Mouse (Mus musculus): ENCODE measurements around the gene Anks3. TPM values are rescaled to one million over a fixed set of nuclear protein-coding genes. Genes with fewer than 3 reads are reported as not detected.
A peak's percentile ranks its signal among the peaks of the same experiment; 100 is the strongest.

The Anks3 gene
- polyA plus RNA-seq, 1 experiment from 2014 or later, result 81.3 TPM

GRCm38 (mm10) chr16:4904878-4905277, 59.1 kb downstream of the Anks3 start:
- no peak for ATAC-seq (ENCODE audit: low FRiP score, low TSS enrichment)
- H3K9me3 ChIP-seq (ENCODE audit: low read length), result no peaks in the 10 kb centered on the region
- no peak overlapping the region for H3K4me2 ChIP-seq (replicated peaks; ENCODE audit: low read depth, low read length)
- no peak overlapping the region for H3K9ac ChIP-seq (replicated peaks; ENCODE audit: low read length)
- H3K4me1 ChIP-seq (ENCODE audit: insufficient read depth, low read length), result peaks cover 17% of the 10 kb centered on the region
- 80% methylated on average over 3 of the region's 3 CpGs for WGBS
- no peak overlapping the region for H3K27ac ChIP-seq (ENCODE audit: low read length)
- H3K36me3 ChIP-seq (ENCODE audit: insufficient read depth, low read length), result peaks cover 18% of the 10 kb centered on the region
- H3K4me3 ChIP-seq (ENCODE audit: low read length), result no peak overlapping the region
- H3K27me3 ChIP-seq (ENCODE audit: insufficient read depth, low read length), result no peaks in the 10 kb centered on the region

- Histone ChIP-seq H3K27me3 (ENCODE audit: insufficient read depth, low read length) (no peaks in the 10 kb centered on the region), H3K4me1 (ENCODE audit: insufficient read depth, low read length) (peaks cover 17% of the 10 kb centered on the region), H3K36me3 (ENCODE audit: insufficient read depth, low read length) (peaks cover 6% of the 10 kb centered on the region; the same call in 1 of the 2 replicates), H3K4me2 (replicated peaks; ENCODE audit: low read depth, low read length) (no peak overlapping the region), H3K9me3 (ENCODE audit: low read length) (no peaks in the 10 kb centered on the region), H3K27ac (ENCODE audit: low read length) (peak overlapping the region; percentile 51), H3K4me3 (ENCODE audit: low read length) (no peak overlapping the region), H3K9ac (replicated peaks; ENCODE audit: low read length) (no peak overlapping the region)
- ATAC-seq (ENCODE audit: low FRiP score, low TSS enrichment), result peak; percentile 36; the same call in 1 of the 2 replicates
- 48% methylated on average over 6 of the region's 6 CpGs for WGBS
Observed at GRCm38 (mm10) chr16:4903491-4904102, 60.4 kb downstream of the Anks3 start.

GRCm38 (mm10) chr16:4902390-4902789, 61.6 kb downstream of the Anks3 start:
- no peak for ATAC-seq (ENCODE audit: low FRiP score, low TSS enrichment)
- WGBS, result 81% methylated on average over 2 of the region's 2 CpGs
- Histone ChIP-seq H3K4me3 (ENCODE audit: low read length) (no peak overlapping the region), H3K9me3 (ENCODE audit: low read length) (no peaks in the 10 kb centered on the region), H3K4me2 (replicated peaks; ENCODE audit: low read depth, low read length) (no peak overlapping the region), H3K4me1 (ENCODE audit: insufficient read depth, low read length) (peaks cover 19% of the 10 kb centered on the region), H3K27me3 (ENCODE audit: insufficient read depth, low read length) (no peaks in the 10 kb centered on the region), H3K9ac (replicated peaks; ENCODE audit: low read length) (peak overlapping the region; percentile 35; the same call in 1 of the 2 replicates), H3K36me3 (ENCODE audit: insufficient read depth, low read length) (0 out of 2 replicates have a peak, but pooled peaks cover 1% of the 10 kb centered on the region), H3K27ac (ENCODE audit: low read length) (0 out of 2 replicates have a peak overlapping the region, but pooled peaks have one; percentile 9)

GRCm38 (mm10) chr16:4901167-4901566, 62.8 kb downstream of the Anks3 start:
- H3K4me3 ChIP-seq (ENCODE audit: low read length), result no peak overlapping the region
- H3K9ac ChIP-seq (replicated peaks; ENCODE audit: low read length), result no peak overlapping the region
- H3K4me2 ChIP-seq (replicated peaks; ENCODE audit: low read depth, low read length), result no peak overlapping the region
- H3K9me3 ChIP-seq (ENCODE audit: low read length), result no peaks in the 10 kb centered on the region
- 54% methylated on average over 7 of the region's 7 CpGs for WGBS
- H3K4me1 ChIP-seq (ENCODE audit: insufficient read depth, low read length), result peaks cover 27% of the 10 kb centered on the region
- H3K36me3 ChIP-seq (ENCODE audit: insufficient read depth, low read length), result no peaks in the 10 kb centered on the region
- ATAC-seq (ENCODE audit: low FRiP score, low TSS enrichment), result no peak
- no peak overlapping the region for H3K27ac ChIP-seq (ENCODE audit: low read length)
- H3K27me3 ChIP-seq (ENCODE audit: insufficient read depth, low read length), result no peaks in the 10 kb centered on the region

GRCm38 (mm10) chr16:4899711-4900110, 64.3 kb downstream of the Anks3 start:
- H3K4me2 ChIP-seq (replicated peaks; ENCODE audit: low read depth, low read length), result no peak overlapping the region
- 77% methylated on average over 2 of the region's 2 CpGs for WGBS
- no peak overlapping the region for H3K4me3 ChIP-seq (ENCODE audit: low read length)
- ATAC-seq (ENCODE audit: low FRiP score, low TSS enrichment), result no peak
- peaks cover 19% of the 10 kb centered on the region for H3K4me1 ChIP-seq (ENCODE audit: insufficient read depth, low read length)
- no peaks in the 10 kb centered on the region for H3K36me3 ChIP-seq (ENCODE audit: insufficient read depth, low read length)
- no peaks in the 10 kb centered on the region for H3K27me3 ChIP-seq (ENCODE audit: insufficient read depth, low read length)
- H3K27ac ChIP-seq (ENCODE audit: low read length), result no peak overlapping the region
- no peak overlapping the region for H3K9ac ChIP-seq (replicated peaks; ENCODE audit: low read length)
- no peaks in the 10 kb centered on the region for H3K9me3 ChIP-seq (ENCODE audit: low read length)

- no peak overlapping the region for H3K4me2 ChIP-seq (replicated peaks; ENCODE audit: low read depth, low read length)
- H3K36me3 ChIP-seq (ENCODE audit: insufficient read depth, low read length), result no peaks in the 10 kb centered on the region
- WGBS, result 94% methylated on average over 6 of the region's 6 CpGs
- ATAC-seq (ENCODE audit: low FRiP score, low TSS enrichment), result no peak
- no peaks in the 10 kb centered on the region for H3K27me3 ChIP-seq (ENCODE audit: insufficient read depth, low read length)
- no peak overlapping the region for H3K27ac ChIP-seq (ENCODE audit: low read length)
- H3K4me3 ChIP-seq (ENCODE audit: low read length), result no peak overlapping the region
- no peaks in the 10 kb centered on the region for H3K9me3 ChIP-seq (ENCODE audit: low read length)
- no peak overlapping the region for H3K9ac ChIP-seq (replicated peaks; ENCODE audit: low read length)
- H3K4me1 ChIP-seq (ENCODE audit: insufficient read depth, low read length), result peaks cover 19% of the 10 kb centered on the region
Observed at GRCm38 (mm10) chr16:4898881-4899280, 65.1 kb downstream of the Anks3 start.

- no peak overlapping the region for H3K4me2 ChIP-seq (replicated peaks; ENCODE audit: low read depth, low read length)
- H3K36me3 ChIP-seq (ENCODE audit: insufficient read depth, low read length), result no peaks in the 10 kb centered on the region
- 64% methylated on average over 7 of the region's 7 CpGs for WGBS
- H3K27me3 ChIP-seq (ENCODE audit: insufficient read depth, low read length), result no peaks in the 10 kb centered on the region
- H3K4me3 ChIP-seq (ENCODE audit: low read length), result no peak overlapping the region
- no peak overlapping the region for H3K9ac ChIP-seq (replicated peaks; ENCODE audit: low read length)
- peaks cover 12% of the 10 kb centered on the region; the same call in 1 of the 2 replicates for H3K4me1 ChIP-seq (ENCODE audit: insufficient read depth, low read length)
- no peak overlapping the region for H3K27ac ChIP-seq (ENCODE audit: low read length)
- no peaks in the 10 kb centered on the region for H3K9me3 ChIP-seq (ENCODE audit: low read length)
- ATAC-seq (ENCODE audit: low FRiP score, low TSS enrichment), result no peak
Observed at GRCm38 (mm10) chr16:4897146-4897730, 66.8 kb downstream of the Anks3 start.

- ATAC-seq (ENCODE audit: low FRiP score, low TSS enrichment), result peak; percentile 66
- Histone ChIP-seq H3K4me1 (ENCODE audit: insufficient read depth, low read length) (peaks cover 10% of the 10 kb centered on the region; the same call in 1 of the 2 replicates), H3K36me3 (ENCODE audit: insufficient read depth, low read length) (no peaks in the 10 kb centered on the region), H3K9ac (replicated peaks; ENCODE audit: low read length) (no peak overlapping the region), H3K4me2 (replicated peaks; ENCODE audit: low read depth, low read length) (no peak overlapping the region), H3K27me3 (ENCODE audit: insufficient read depth, low read length) (no peaks in the 10 kb centered on the region), H3K9me3 (ENCODE audit: low read length) (no peaks in the 10 kb centered on the region), H3K4me3 (ENCODE audit: low read length) (no peak overlapping the region), H3K27ac (ENCODE audit: low read length) (no peak overlapping the region)
- WGBS, result 71% methylated on average over 5 of the region's 5 CpGs
Observed at GRCm38 (mm10) chr16:4896249-4897027, 67.6 kb downstream of the Anks3 start.

GRCm38 (mm10) chr16:4894201-4894908, 69.7 kb downstream of the Anks3 start:
- Histone ChIP-seq H3K4me3 (ENCODE audit: low read length) (no peak overlapping the region), H3K9ac (replicated peaks; ENCODE audit: low read length) (no peak overlapping the region), H3K27ac (ENCODE audit: low read length) (no peak overlapping the region), H3K27me3 (ENCODE audit: insufficient read depth, low read length) (no peaks in the 10 kb centered on the region), H3K4me1 (ENCODE audit: insufficient read depth, low read length) (peaks cover 10% of the 10 kb centered on the region; the same call in 1 of the 2 replicates), H3K4me2 (replicated peaks; ENCODE audit: low read depth, low read length) (no peak overlapping the region), H3K9me3 (ENCODE audit: low read length) (no peaks in the 10 kb centered on the region), H3K36me3 (ENCODE audit: insufficient read depth, low read length) (no peaks in the 10 kb centered on the region)
- WGBS, result 79% methylated on average over 7 of the region's 7 CpGs
- ATAC-seq (ENCODE audit: low FRiP score, low TSS enrichment), result no peak
